Mouse (Mus musculus) testis, adult 2 months (tissue): ENCODE results near the gene Olfr698.

Experiments used
- CTCF ChIP-seq: fragments of 200-500 bp; IDR thresholded peaks from 2 replicates; pipeline ENCODE4 v1.5.1; 2012; ENCODE audit warnings: low read depth, mild to moderate bottlenecking, inconsistent platforms, low read length, moderate library complexity; ENCODE audit not compliant: control insufficient read depth, insufficient read depth, insufficient replicate concordance
- POLR2A ChIP-seq: fragments of 200-500 bp; IDR thresholded peaks from 2 replicates; pipeline ENCODE4 v1.6.1; 2012; ENCODE audit warnings: low read depth, mild to moderate bottlenecking, inconsistent platforms, low read length, moderate library complexity; ENCODE audit not compliant: control insufficient read depth

DNA sequence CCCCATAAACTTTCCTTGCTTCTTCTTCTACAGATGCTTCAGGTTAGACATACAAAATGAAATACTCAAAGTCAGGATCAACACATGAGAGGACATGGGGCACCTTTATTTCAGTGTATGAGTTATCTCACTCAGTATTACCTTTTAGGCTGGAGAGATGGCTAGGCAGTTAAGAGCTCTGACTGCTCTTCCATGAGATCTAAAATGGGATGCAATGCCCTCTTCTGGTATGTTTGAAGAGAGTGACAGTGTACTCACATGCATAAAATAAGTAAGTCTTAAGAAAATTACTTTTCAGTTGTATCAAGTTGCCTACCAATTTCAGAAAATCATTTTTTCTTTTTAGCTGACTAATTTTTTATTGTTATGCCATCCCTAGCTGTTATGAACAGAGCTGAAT is 33.1 kb upstream of the Olfr698 start:
- TF ChIP-seq POLR2A (no peak), CTCF (no peak)
